Mouse (Mus musculus) MEL (cell line): ENCODE data around the gene Fscn3. TPM values are rescaled to one million over a fixed set of nuclear protein-coding genes. Genes with fewer than 3 reads are reported as not detected.

ENCODE experiments used
- DNase-seq: peaks from one replicate; pipeline ENCODE4 v3.0.0; 2011; ENCODE audit warnings: low read depth, low spot score
- H3K27ac ChIP-seq: 2 replicates; pipeline ENCODE4 v1.5.1; 2012; ENCODE audit warnings: low read depth, mild to moderate bottlenecking, control low read depth, low read length, moderate library complexity; ENCODE audit not compliant: control insufficient read depth
- H3K27me3 ChIP-seq, 2 experiments: fragments of 150-350 bp in 1 of 2; sonication (generic) in 1 of 2; 2 replicates each; pipeline ENCODE4 v1.6.1; 2012; ENCODE audit warnings: low read length in 2 of 2, mild to moderate bottlenecking in 2 of 2, improper control_type of control experiment in 1 of 2, moderate library complexity in 1 of 2; ENCODE audit not compliant: insufficient read depth in 2 of 2, control insufficient read depth in 1 of 2
- H3K36me3 ChIP-seq, 2 experiments: 2 replicates each; pipeline ENCODE4 v1.6.1; 2012 to 2014; ENCODE audit warnings: low read length in 2 of 2, improper control_type of control experiment in 1 of 2, inconsistent platforms in 1 of 2, mild to moderate bottlenecking in 1 of 2; ENCODE audit not compliant: insufficient read depth in 2 of 2, control insufficient read depth in 1 of 2
- H3K4me1 ChIP-seq, 2 experiments: fragments of 150-350 bp in 1 of 2; sonication (generic) in 1 of 2; 2 replicates each; pipeline ENCODE4 v1.6.1; 2012; ENCODE audit warnings: low read length in 2 of 2, improper control_type of control experiment in 1 of 2, mild to moderate bottlenecking in 1 of 2; ENCODE audit not compliant: insufficient read depth in 2 of 2, control insufficient read depth in 1 of 2
- H3K4me3 ChIP-seq, 2 experiments: fragments of 150-350 bp in 1 of 2; sonication (generic) in 1 of 2; 2 replicates each; pipeline ENCODE4 v1.5.1; 2012; ENCODE audit warnings: low read depth in 2 of 2, low read length in 2 of 2, mild to moderate bottlenecking in 2 of 2, moderate library complexity in 2 of 2, control low read depth in 1 of 2, improper control_type of control experiment in 1 of 2; ENCODE audit not compliant: control insufficient read depth in 1 of 2, insufficient read depth in 1 of 2
- H3K79me2 ChIP-seq: 2 replicates; pipeline ENCODE4 v1.6.1; 2012; ENCODE audit warnings: mild to moderate bottlenecking, low read length, moderate library complexity; ENCODE audit not compliant: control insufficient read depth, poor library complexity, insufficient read depth
- H3K9ac ChIP-seq: 2 replicates; pipeline ENCODE4 v1.6.1; 2012; ENCODE audit warnings: low read depth, mild to moderate bottlenecking, control low read depth, low read length, moderate library complexity; ENCODE audit not compliant: control insufficient read depth, poor library complexity, severe bottlenecking
- H3K9me3 ChIP-seq: fragments of 150-350 bp; sonication (generic); replicated peaks from 2 replicates; pipeline ENCODE4 v1.6.1; 2012; ENCODE audit warnings: mild to moderate bottlenecking, low read length, improper control_type of control experiment, moderate library complexity; ENCODE audit not compliant: insufficient read depth
- E2F4 ChIP-seq: IDR thresholded peaks from 2 replicates; pipeline ENCODE4 v1.6.1; 2011; ENCODE audit warnings: low read depth, low read length, improper control_type of control experiment, borderline replicate concordance
- ETS1 ChIP-seq: IDR thresholded peaks from 2 replicates; pipeline ENCODE4 v1.6.1; 2012; ENCODE audit warnings: low read depth, mild to moderate bottlenecking, inconsistent platforms, low read length, improper control_type of control experiment, moderate library complexity
- GATA1 ChIP-seq: IDR thresholded peaks from 2 replicates; pipeline ENCODE4 v1.6.1; 2011; ENCODE audit warnings: low read depth, low read length, improper control_type of control experiment
- JUND ChIP-seq: IDR thresholded peaks from 2 replicates; pipeline ENCODE4 v1.6.1; 2011; ENCODE audit warnings: low read depth, mild to moderate bottlenecking, improper control_type of control experiment, low read length
- MXI1 ChIP-seq: IDR thresholded peaks from 2 replicates; pipeline ENCODE4 v1.6.1; 2011; ENCODE audit warnings: mild to moderate bottlenecking, low read depth, low read length, improper control_type of control experiment
- MYC ChIP-seq: IDR thresholded peaks from 2 replicates; pipeline ENCODE4 v1.6.1; 2011; ENCODE audit warnings: low read depth, mild to moderate bottlenecking, low read length, improper control_type of control experiment, moderate library complexity
- POLR2AphosphoS5 ChIP-seq: IDR thresholded peaks from 2 replicates; pipeline ENCODE4 v1.6.1; 2012; ENCODE audit warnings: low read depth, borderline replicate concordance, mild to moderate bottlenecking, inconsistent platforms, low read length, moderate library complexity, mixed read lengths
- TAL1 ChIP-seq: IDR thresholded peaks from 2 replicates; pipeline ENCODE4 v1.6.1; 2012; ENCODE audit warnings: mild to moderate bottlenecking, inconsistent platforms, low read length, moderate library complexity, mixed read lengths
- TCF12 ChIP-seq: IDR thresholded peaks from 2 replicates; pipeline ENCODE4 v1.6.1; 2014; ENCODE audit warnings: low read depth, mild to moderate bottlenecking, inconsistent platforms, low read length, improper control_type of control experiment, moderate library complexity
- UBTF ChIP-seq: IDR thresholded peaks from 2 replicates; pipeline ENCODE4 v1.6.1; 2012; ENCODE audit warnings: low read depth, mild to moderate bottlenecking, inconsistent platforms, low read length, improper control_type of control experiment, moderate library complexity, borderline replicate concordance; ENCODE audit not compliant: insufficient read depth
- USF2 ChIP-seq, 2 experiments: IDR thresholded peaks; 2 replicates each; pipeline ENCODE4 v1.6.1; 2011 to 2012; ENCODE audit warnings: improper control_type of control experiment in 2 of 2, low read length in 2 of 2, borderline replicate concordance in 1 of 2, inconsistent platforms in 1 of 2, low read depth in 1 of 2, mild to moderate bottlenecking in 1 of 2; ENCODE audit not compliant: insufficient read depth in 1 of 2
- ZC3H11A ChIP-seq: IDR thresholded peaks from 2 replicates; pipeline ENCODE4 v1.6.1; 2012; ENCODE audit warnings: low read depth, mild to moderate bottlenecking, inconsistent platforms, low read length, improper control_type of control experiment
- polyA plus RNA-seq, 2 experiments: library from polyadenylated mRNA; stranded (reverse) in 1 of 2; unstranded in 1 of 2; fragments of >175 nt in 1 of 2; fragments of >200 nt in 1 of 2; gene quantifications; 2 replicates each; pipeline versions ENCODE4 v1.2.1 to v1.2.4; 2012; ENCODE audit warnings: low replicate concordance in 2 of 2, low read depth in 1 of 2; ENCODE audit not compliant: insufficient read length in 2 of 2, insufficient read depth in 1 of 2, missing spikeins in 1 of 2
- total RNA-seq: library from RNA; depleted of rRNA; stranded (reverse); fragments of 300-350 nt; gene quantifications from 2 replicates; pipeline ENCODE4 v1.2.3, GENCODE M21; 2012; rRNA removed

Fscn3 gene
- total and polyA plus RNA-seq, 3 experiments, result not detected

DNA sequence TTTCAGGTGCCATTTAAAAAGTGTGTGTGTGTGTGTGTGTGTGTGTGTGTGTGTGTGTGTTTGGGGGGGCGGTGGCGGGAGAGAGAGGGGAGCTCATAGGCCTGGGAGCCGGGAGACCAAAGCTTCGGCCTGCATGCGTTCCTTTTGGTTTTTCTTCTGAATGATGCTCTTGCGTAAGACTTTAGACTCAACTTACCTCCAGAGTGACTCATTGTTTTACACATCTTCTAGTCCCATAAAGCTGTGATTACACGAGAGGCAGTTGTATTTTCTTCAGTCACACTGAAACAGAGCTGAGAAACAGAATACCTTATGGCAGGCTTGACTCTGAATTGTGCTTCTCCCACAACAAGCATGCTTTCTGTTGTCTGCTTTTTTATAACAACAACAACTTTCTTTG, 59.3 kb downstream of the Fscn3 start:
- no peak for DNase-seq
- Histone ChIP-seq H3K36me3 (peaks cover 40 to 57% of the 10 kb centered on the region in 2 experiments), H3K79me2 (peaks cover 74% of the 10 kb centered on the region), H3K4me3 (no peak overlapping the region), H3K27ac (no peak overlapping the region), H3K9me3 (no peaks in the 10 kb centered on the region), H3K27me3 (no peaks in the 10 kb centered on the region), H3K9ac (no peak overlapping the region), H3K4me1 (peaks cover 21 to 29% of the 10 kb centered on the region in 2 experiments)
- TF ChIP-seq JUND, result no peak
- no peak for TF ChIP-seq MYC
- TF ChIP-seq TCF12, result no peak
- TF ChIP-seq ZC3H11A, result no peak
- TF ChIP-seq POLR2AphosphoS5, result no peak
- TF ChIP-seq GATA1, result no peak
- no peak for TF ChIP-seq TAL1
- no peak for TF ChIP-seq USF2 (IDR thresholded peaks at IDR 0.05; ENCODE audit: borderline replicate concordance in 1 of 2, insufficient read depth in 1 of 2, low read depth in 1 of 2, low read length in 2 of 2)
- no peak for TF ChIP-seq MXI1
- no peak for TF ChIP-seq ETS1
- TF ChIP-seq UBTF, result no peak
- no peak for TF ChIP-seq E2F4

Other genes with a start within 250 kb of the Fscn3 start
- gene Zfp800, start 29.8 kb upstream of the Fscn3 start, total RNA-seq, result 36.3 and 43.2 TPM in 2 replicates
- 10 to 100 TPM; 41.6 to 71.9 TPM for gene Zfp800, start 29.8 kb upstream of the Fscn3 start, polyA plus RNA-seq
- gene Arf5, start 4.2 kb upstream of the Fscn3 start, total RNA-seq, result 89.4 and 92.8 TPM in 2 replicates
- 100 to 1,000 TPM in 1 of 2 experiments, not detected in 1; 292 TPM for gene Arf5, start 4.2 kb upstream of the Fscn3 start, polyA plus RNA-seq
- gene Gcc1, start 601 bp downstream of the Fscn3 start, total RNA-seq, result 6.7 and 9.2 TPM in 2 replicates
- gene Gcc1, start 601 bp downstream of the Fscn3 start, polyA plus RNA-seq, result 1 to 10 TPM in 1 of 2 experiments, not detected in 1; 9.0 TPM
- not detected in 2 replicates for gene Pax4, start 21.6 kb downstream of the Fscn3 start, total RNA-seq
- not detected for gene Pax4, start 21.6 kb downstream of the Fscn3 start, polyA plus RNA-seq
- gene Snd1, start 47.4 kb downstream of the Fscn3 start, total RNA-seq, result 192 and 217 TPM in 2 replicates
- gene Snd1, start 47.4 kb downstream of the Fscn3 start, polyA plus RNA-seq, result 100 to 1,000 TPM in 1 of 2 experiments, not detected in 1; 280 TPM